Mouse (Mus musculus) 416B (cell line): ENCODE data around the gene Knstrn.

Source experiments
- DNase-seq: peaks from one replicate; pipeline ENCODE4 v3.0.0; 2011; ENCODE audit warnings: low read depth

The Knstrn gene

DNA sequence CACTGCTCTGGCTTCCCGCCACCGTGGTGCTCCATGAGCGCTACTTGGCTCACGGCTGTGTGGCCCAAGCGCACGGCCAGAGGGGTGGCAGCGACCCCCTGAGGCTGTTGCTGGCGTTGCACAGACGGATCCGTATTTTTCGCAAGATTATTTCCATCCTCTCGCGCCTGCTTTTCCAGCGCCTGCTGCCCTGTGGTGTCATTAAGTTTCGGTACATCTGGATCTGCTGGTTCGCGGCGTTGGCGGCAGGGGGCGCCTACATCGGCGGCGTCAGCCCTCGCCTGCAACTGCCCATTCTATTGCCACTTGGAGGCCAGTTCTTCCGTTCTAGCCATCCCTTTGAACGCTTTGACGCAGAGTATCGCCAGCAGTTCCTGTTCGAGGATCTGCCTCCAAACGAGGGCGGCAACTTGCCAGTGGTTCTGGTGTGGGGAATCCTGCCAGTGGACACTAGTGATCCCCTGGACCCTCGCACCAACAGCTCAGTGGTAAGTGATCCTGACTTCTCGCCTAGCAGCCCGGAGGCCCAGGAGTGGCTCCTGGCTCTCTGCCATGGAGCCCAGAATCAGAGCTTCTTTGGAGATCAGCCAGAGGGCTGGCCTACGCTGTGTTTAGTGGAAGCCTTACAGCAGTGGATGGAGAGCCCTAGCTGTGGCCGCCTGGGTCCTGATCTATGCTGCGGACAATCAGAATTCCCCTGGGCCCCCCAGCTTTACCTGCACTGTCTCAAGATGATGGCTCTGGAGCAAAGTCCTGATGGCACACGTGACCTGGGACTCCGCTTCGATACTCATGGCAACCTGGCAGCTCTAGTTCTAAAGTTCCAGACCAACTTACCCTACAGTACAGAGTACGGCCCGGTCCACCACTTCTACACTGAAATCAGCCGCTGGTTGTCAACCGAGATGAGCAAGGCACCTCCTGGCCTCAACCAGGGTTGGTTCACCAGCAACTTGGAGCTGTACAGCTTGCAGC is 23.0 kb upstream of the Knstrn start:
- no peak for DNase-seq

DNA sequence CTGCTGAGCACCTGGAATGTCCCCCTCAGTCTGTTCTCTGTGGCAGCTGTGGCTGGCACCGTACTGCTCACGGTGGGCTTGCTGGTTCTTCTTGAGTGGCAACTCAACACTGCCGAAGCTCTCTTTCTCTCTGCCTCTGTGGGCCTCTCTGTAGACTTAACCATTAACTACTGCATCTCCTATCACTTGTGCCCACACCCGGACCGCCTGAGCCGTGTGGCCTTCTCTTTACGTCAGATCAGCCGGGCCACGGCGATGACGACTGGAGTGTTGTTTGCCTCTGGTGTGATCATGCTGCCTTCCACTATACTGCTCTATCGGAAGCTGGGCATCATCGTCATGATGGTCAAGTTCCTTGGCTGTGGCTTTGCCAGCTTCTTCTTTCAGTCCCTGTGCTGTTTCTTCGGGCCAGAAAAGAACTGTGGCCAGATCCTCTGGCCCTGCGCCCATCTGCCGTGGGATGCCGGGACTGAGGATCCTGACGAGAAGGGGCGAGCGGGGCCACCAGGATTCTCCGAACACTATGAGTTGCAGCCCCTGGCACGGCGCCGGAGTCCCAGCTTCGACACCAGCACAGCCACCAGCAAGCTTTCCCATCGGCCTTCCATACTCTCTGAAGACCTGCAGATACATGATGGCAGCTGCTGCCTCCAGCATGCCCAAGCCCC is 22.1 kb upstream of the Knstrn start:
- no peak for DNase-seq

DNA sequence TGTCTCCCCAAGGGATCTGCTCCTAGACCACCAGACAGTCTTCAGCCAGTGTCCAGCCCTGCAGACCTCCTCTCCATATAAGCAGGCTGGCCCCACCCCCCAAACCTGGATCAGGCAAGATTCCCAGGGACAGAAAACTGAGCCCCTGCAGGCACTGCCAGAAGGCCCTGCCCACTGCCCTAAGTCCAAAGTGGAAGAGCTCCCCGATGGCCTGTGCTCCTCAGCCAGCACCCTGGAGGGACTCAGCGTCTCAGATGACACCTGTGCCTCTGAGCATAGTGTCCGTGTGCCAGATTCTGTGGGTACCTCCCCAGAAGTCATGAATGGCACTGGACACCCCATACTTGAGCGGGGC is 21.6 kb upstream of the Knstrn start:
- DNase-seq = no peak

DNA sequence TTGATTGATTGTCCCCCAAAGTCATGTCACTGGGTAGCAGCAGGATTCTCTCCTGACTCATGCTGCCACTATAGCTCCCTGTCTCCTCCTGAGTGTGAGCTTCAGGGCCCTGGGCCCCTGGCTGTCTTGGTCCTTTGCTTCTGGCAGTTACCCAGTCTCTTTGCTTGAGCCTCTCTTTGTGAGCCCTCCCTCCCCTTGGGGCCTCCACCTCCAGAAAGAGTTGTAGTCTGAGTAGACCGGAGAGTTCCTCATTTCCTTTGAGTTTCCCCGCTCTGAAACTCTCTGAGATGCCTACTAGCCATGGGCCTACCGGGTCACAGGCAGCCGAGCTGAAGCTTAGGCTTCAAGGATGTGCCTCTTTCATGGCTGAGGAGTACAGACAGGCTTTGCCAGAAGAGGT is 20.2 kb upstream of the Knstrn start:
- no peak for DNase-seq

DNA sequence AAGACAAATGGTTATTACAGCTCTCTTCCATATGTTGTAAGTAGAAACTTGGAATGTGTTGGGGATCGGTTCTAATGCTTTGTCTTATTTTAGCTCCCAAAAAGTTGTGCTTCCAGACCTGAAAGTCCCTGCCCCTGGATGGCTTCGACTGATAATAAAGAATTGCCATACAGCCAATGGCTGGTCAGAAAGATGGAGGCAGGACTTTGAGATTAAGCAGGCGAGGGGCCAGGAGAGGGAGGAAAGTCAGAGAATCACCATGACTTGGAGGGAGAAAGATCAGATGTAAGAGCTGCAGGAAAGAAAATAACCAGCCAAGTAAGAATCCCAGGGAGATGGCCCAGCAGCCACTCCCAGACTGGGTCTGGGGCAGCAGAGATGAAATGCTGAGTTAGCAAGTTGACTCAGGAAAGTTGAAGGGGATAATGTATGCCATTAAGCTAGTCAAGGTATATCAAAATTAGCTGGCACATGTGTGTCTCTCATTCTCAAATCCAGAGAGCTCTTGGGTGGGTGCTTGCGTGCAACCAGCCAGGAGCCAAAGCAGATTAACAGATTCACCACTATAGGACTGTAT is 11.2 kb upstream of the Knstrn start:
- DNase-seq = no peak

DNA sequence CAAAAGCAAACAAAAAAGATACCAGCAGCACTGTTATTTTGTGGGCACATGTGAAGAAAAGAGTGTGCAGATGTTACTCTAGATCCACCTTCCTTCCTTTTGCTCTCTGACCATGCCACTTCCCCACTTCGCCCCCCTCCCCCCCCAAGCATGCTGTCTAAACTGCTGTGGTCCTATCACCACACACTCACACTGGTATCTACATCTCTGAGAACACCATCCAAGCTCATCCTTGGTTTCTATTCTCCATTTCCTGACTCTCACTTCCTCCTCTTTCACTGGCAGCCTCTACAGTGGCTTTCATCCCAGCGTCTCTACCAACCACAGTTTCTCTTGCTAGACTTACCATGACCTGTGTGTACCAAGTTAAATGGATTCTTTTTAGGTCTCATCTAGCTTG is 9.3 kb upstream of the Knstrn start:
- DNase-seq = peak; percentile 36

DNA sequence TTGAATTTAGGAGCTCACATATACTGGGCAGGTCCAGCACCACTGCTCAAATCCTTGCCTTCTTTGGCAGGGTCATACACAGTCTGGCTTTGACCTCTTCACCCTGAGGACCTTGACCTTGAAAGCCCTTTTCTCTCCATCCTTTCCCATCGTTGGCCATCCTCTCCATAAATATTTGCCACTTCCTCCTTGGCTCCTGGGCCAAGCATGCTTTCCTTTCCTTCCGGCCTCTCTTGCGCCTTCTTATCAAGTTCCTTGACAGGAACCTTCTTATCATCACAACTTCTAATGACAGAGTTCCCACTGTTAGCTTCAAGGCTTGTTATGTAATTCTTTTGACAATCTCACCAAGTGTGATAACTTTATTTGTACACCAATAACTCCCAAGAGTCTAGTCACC is 8.7 kb upstream of the Knstrn start:
- no peak for DNase-seq

DNA sequence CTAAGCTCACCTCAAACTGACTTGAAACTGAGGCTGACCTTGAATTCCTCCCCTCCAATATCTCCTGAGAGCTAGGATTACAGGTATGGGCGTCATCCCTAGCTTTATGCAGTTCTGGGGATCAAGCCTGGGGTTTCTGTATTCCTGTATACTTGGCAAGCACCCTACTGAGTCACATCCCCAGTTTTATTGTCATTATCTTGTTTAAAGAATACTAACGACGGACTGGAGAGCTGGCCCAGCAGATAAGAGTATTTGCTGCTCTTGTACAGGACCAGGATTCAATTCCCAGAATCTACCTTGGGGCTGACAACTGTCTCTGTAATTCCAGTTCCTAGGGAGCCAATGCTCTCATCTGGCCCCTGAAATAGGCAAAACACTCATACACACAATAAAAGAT is 8.0 kb upstream of the Knstrn start:
- DNase-seq = no peak

DNA sequence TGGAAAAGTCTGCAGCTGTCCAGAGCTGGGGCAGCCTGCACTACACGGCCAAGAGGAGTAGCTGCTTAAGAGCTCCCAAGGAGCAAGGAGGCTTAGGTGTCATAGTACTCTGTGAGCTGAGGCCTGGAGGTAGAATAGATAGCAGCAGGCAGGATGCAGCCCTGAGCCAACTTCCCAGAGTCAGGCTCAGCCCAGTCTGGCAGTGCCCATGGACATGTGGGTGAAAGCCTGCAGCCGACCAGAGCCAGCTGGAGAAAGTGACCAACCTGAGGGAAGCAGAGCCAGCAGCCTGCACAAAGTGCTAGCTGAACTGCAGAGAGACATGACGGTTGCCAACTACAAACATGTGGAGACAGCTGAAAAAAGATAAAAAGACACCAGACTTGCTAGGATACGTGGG is 6.9 kb upstream of the Knstrn start:
- DNase-seq = no peak

DNA sequence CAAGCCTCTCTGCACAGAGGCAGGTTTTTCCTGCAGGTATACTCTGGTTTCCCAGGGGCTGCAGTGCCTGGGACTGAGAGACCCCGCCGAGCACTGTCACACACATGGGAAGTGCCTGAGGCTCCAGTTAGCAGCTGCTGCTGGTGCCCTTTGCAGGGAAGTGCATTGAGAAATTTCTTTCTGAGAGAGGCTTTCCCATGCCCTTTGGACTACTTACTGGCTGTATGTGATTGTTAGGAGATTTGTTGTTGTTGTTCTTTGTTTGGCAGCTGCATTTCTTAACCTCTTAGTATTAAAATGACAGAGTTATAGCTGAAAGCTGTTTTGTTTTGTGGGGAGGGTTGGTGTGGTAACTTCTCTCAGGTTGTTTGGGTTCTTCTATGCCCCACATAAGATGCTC is 2.9 kb upstream of the Knstrn start:
- DNase-seq = no peak

DNA sequence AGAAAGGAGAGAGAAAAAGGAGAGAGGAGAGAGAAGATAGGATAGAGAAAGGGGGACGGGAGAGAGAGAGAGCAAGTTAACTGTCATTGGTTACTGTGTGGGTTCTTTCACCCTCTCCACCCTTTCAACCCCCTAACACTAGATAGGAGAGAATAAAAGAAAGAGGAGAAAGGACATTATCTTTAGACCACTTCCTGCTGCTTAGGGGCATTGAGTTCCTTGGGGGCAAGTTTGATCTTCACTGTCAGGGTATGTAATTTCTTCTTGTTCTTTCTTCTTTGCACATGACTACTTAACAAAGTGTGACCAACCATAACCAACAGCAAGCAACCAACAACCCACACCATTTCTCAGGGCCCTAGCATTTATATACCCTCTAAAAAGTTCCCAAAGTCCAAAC is 1.1 kb upstream of the Knstrn start:
- DNase-seq = no peak

DNA sequence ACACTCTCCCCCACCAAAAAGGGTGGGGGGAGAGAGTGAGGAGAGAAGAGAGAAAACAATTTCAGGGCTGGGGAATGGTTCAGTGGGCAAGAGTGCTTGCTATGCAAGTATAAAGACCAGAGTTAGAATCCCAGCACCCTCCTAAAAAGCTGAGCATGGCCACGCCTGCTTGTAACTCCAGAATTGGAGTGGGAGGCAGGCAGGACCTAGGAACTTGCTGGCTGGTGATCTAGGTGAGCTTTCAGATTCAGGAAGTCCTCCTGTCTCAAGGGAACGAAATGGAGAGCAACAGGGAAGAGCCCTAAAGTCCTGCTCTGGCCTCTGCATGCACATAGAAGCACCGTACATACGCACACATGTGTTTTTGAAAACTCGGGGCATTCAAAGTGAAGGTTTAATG is 9.0 kb downstream of the Knstrn start:
- no peak for DNase-seq

DNA sequence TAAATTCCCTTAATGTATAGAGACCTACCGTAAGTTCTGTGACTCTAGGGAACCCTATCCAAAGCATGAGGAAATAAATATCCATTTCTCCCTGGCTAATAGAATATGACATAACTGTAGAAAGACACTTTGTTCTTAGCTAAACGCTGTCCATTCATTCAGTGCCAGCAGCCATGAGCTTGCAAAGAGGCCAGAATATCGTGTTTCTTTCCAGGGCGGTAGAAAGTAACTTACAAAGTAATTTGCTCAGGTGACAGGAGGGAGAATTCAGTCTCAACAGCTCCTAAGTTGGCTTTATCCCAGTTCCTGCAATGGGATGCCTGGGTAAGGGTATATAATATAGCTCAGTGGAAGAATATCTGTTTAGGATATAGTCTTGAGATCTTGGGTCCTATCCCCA is 10.6 kb downstream of the Knstrn start:
- no peak for DNase-seq

DNA sequence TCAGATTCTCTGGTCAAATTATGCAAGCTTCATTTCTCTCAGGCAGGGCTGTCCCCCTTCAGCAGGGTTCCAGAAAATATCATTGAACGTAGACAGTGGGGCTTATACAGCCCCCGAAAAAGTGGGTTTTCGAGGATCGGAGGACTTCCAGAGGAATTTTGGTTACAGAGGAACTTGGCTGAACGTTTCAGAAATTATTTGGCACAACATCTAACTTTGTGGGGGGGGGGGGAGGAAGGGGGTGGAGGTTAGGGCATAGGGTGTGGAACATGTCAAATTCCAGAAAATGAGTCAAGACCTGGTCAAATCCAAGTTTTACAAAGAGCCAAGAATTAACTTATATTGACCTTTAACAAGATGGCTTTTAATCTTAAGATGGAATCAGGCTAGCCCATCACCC is 15.3 kb downstream of the Knstrn start:
- DNase-seq = no peak

DNA sequence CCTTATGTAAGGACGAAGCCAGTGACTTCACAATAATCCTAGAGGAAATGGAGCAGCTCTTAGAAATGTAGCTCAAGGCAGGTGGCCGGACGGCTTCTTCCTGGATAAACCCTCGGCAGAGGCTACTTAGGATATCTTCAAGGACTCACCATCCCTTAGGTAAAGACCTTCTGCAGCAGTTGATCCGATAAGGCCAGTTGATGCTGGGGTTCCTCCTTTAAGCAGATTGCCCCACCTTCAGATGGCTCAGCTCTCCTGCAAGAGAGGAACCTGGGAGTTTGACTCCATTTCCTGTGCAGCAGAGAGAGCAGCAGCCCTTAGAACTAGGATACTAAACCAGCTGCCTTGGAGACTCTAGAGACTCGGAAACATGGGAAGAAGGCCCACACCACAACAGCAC is 20.3 kb downstream of the Knstrn start:
- no peak for DNase-seq

DNA sequence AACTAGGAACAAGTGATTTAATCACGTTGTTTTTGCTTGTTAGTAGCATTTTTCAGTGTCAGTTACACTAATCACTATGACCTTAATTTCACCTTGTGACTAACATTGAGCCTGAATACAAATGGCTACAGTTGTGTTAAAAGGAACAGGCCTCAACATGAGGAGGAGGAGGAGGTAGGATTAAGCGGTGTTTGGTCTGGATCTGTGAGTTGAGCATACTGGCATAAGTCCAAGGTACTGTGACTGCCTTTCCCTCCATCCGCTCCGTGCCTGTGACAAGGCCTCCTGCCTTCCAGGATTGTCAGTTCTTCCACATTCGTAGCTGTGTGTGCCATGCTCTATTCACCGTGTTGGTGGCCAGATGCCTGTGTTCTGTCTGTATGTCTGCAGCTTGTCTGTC is 21.3 kb downstream of the Knstrn start:
- no peak for DNase-seq

DNA sequence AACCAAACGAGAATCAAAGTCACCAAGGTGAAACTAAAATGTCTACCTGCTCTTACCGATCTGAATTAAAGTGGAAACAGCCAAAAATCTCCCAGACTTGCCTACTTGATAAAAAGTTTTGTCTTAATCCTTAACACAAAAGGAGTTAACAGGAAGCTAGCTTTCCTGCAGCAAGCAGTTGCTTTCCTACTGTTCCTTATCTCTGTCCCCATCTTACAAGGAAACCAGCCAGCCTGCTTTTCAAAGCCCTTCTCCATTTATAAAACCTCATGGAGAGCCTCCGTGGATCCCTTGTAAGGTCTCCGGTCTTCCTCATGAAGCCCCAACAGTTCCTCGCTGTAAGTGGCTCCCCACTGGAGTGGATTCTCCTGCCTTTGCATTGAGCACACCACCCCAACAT is 24.5 kb downstream of the Knstrn start:
- DNase-seq = peak; percentile 45

DNA sequence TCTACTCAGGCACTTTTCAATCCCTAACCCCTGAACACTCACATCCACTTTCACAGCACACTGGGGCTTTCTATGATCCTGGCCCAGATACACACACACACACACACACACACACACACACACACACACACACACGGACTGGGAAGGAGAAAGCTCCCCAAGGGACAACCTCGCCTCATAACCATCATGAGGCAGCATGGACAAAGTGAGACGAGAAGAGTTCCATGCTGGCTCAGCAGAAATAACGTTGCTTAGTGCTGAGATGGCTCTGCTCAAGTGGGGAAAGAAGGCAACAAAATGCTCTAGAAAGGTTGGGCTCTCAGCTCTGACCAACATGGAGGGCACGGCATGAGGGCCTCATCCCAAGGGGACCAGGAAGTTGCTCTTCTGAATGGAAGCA is 27.4 kb downstream of the Knstrn start:
- DNase-seq = no peak

DNA sequence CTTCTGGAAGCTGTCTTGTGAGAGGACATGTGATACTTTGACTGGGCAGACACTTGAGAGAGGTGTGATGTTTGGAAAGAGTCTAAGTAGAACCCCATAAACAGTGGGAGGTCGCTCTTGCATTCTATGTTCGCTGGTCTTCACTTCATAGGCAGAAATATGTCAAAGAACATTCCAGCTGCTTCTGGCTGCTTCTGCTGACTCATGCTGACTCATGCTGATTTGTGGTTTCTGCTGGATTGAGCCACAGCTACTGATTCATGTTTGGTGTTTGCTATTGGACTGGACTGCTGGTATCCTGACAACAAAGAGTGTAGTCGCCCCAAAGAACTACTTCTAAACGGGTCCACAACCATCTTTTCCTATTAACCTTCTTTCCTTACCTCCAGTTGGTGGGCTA is 28.0 kb downstream of the Knstrn start:
- peak; percentile 88 for DNase-seq

DNA sequence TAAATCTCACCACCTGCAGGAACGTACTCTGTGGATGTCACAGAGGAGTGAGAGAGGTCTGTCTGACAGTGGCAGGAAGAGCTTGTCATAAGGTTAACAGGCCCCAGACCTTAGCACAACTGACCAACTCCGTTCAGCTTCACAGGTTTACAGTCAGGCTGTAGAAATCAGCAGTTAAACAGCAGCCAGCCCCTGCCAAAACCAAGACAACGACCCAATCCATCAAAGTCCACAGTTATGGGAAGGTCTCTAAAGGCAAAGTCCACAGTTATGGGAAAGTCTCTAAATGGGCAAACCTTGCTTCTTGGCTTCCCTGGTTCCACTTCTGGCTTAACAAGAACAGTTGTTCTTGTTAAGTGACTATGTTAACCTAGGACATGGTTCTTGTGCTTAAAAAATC is 30.6 kb downstream of the Knstrn start:
- DNase-seq = no peak

DNA sequence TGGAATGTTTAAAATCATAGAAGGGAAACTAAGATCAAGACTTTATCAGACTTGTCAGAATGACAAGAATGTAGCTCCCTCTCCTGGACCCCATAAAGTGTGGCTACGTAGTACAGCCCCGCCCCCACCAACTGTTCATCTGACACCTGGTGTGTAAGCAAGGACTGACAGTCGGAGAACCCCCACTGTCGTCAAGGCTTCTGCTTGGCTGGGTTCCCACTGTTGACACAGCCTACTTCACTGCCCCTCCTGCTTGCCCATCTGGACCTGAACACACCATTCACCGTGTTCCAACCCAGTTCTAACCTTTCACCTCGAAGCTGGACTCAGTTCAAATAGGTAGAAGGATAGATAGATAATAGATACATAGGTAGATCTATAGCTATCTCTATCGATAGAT is 32.4 kb downstream of the Knstrn start:
- peak; percentile 23 for DNase-seq

DNA sequence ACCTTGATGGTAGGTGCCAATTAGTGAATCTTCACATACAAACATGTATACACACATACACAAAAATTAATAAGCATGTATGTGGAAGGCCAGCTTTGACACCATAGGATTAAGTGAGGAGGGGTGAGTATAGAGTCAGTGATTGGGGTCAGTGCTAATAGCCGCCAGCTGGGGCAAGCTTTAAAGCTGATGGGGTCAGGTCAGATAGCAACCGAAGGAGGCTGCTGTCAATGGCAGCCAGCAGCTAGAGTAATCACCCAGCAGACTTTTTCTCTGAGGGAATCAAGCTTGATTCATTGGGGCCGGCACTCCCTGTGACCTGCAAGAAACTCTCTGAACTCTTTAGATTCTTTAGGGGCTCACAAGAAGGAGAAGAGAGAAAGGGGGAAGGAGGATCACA is 38.0 kb downstream of the Knstrn start:
- DNase-seq = no peak
